Mouse (Mus musculus) lung, adult 2 months (tissue): Measurements from ENCODE around the gene Cd47.

Source experiments
- CTCF ChIP-seq: fragments of 200-500 bp; IDR thresholded peaks from 2 replicates; pipeline ENCODE4 v1.5.1; 2011; ENCODE audit warnings: mild to moderate bottlenecking, low read length, control low read depth; ENCODE audit not compliant: insufficient read depth
- POLR2A ChIP-seq: fragments of 200-500 bp; IDR thresholded peaks from 2 replicates; pipeline ENCODE4 v1.6.1; 2011; ENCODE audit warnings: low read depth, mild to moderate bottlenecking, control low read depth, low read length, borderline replicate concordance; ENCODE audit errors: extremely low read depth

DNA sequence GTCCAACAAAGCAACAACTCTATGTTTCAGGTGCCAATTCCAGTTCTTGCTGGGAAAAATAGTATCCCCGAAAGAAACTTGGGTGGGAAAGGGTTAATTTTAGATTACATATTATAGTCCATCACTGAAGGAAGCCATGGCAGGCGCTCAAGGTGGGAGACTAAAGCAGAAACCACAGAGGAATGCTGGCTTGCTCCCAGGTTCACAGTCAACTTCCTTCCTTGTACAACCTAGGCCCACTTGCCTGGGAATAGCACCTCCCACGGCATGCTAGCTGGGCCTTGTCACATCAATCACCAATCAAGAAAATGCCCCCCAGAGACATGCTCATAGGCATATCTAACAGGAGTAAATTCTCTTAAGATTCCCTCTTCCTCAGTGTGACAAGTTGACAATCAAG lies 32.0 kb downstream of the Cd47 start:
- TF ChIP-seq CTCF, result no peak
- TF ChIP-seq POLR2A, result no peak
